Mouse (Mus musculus) hindbrain, embryonic 11.5 days (tissue): ENCODE data around the gene Ctbp1. TPM values are rescaled to one million over a fixed set of nuclear protein-coding genes. Genes with fewer than 3 reads are reported as not detected.

Experiments used
- ATAC-seq: fragments of 200-750 bp; cut with Nextera tagmentation; 2 replicates; pipeline ENCODE4 v1.8.0; 2017; ENCODE audit warnings: mild to moderate bottlenecking, moderate TSS enrichment, moderate library complexity; ENCODE audit not compliant: low FRiP score
- DNase-seq: peaks from one replicate; pipeline ENCODE4 v3.0.0-alpha.2; 2015; ENCODE audit warnings: low spot score
- H3K27ac ChIP-seq: fragments of 300-500 bp; sonication (generic); 2 replicates; pipeline ENCODE4 v1.5.1; 2014; ENCODE audit warnings: mild to moderate bottlenecking, low read depth, low read length
- H3K27me3 ChIP-seq: fragments of 300-500 bp; sonication (generic); 2 replicates; pipeline ENCODE4 v1.6.1; 2014; ENCODE audit warnings: mild to moderate bottlenecking, low read length, moderate library complexity, mixed read lengths; ENCODE audit not compliant: control insufficient read depth, insufficient read depth
- H3K36me3 ChIP-seq: fragments of 300-500 bp; sonication (generic); 2 replicates; pipeline ENCODE4 v1.6.1; 2014; ENCODE audit warnings: mild to moderate bottlenecking, low read length, moderate library complexity, mixed read lengths; ENCODE audit not compliant: control insufficient read depth, insufficient read depth
- H3K4me1 ChIP-seq: fragments of 300-500 bp; sonication (generic); replicated peaks from 2 replicates; pipeline ENCODE4 v1.6.1; 2014; ENCODE audit warnings: low read length, mixed read lengths; ENCODE audit not compliant: control insufficient read depth, insufficient read depth
- H3K4me2 ChIP-seq: fragments of 300-500 bp; sonication (generic); replicated peaks from 2 replicates; pipeline ENCODE4 v1.6.1; 2014; ENCODE audit warnings: mild to moderate bottlenecking, low read depth, low read length
- H3K4me3 ChIP-seq: fragments of 300-500 bp; sonication (generic); 2 replicates; pipeline ENCODE4 v1.5.1; 2014; ENCODE audit warnings: low read depth, low read length
- H3K9ac ChIP-seq: fragments of 300-500 bp; sonication (generic); 2 replicates; pipeline ENCODE4 v1.6.1; 2014; ENCODE audit warnings: low read depth, low read length
- H3K9me3 ChIP-seq: fragments of 300-500 bp; sonication (generic); 2 replicates; pipeline ENCODE4 v1.6.1; 2016; ENCODE audit warnings: low read length; ENCODE audit not compliant: control insufficient read depth
- WGBS: fragments of 180-500 bp; shearing (Covaris S2); extraction: QIAGEN DNeasy Blood & Tissue Kit; methylation state at CpG from one replicate; pipeline ENCODE4 v1.1.7; 2014; 5-methylcytosine and 5-hydroxymethylcytosine counted together
- polyA plus RNA-seq: library from polyadenylated mRNA; unstranded; fragments of >200 nt; fragmentation: Nextera tagmentation; extraction: Ambion mirVana; gene quantifications from 2 replicates; pipeline ENCODE4 v1.2.1, GENCODE M21; 2014

Gene Ctbp1
- polyA plus RNA-seq, 1 experiment from 2014 or later, result 456 TPM

DNA sequence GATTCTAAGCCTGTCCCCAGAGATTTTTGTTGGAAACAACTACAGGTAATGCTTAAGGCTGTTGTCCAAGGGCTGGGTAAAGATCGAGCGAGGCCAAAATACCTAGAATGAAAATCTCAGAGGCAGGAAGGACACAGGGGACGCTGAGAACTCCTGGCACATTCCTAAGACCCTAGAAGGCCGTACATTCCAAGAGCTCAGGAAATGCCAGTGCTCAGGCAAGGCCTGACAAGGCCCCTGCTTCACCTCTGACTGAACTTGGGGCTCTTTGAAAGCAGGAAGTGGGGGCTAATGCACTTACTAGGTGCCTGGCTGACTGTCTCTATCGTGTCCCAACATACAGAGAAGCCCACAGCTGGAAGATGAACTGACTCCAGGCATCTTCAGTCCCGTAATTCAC is 52.4 kb downstream of the Ctbp1 start:
- 55% methylated on average over 6 of the region's 6 CpGs for WGBS
- ATAC-seq, result no peak
- no peaks in the 10 kb centered on the region for H3K9me3 ChIP-seq
- no peaks in the 10 kb centered on the region for H3K27me3 ChIP-seq
- H3K9ac ChIP-seq, result no peak overlapping the region
- no peak overlapping the region for H3K4me3 ChIP-seq
- H3K4me1 ChIP-seq, result no peaks in the 10 kb centered on the region; the same call in 1 of the 2 replicates
- no peak overlapping the region for H3K27ac ChIP-seq
- no peaks in the 10 kb centered on the region for H3K36me3 ChIP-seq
- DNase-seq, result no peak
- no peak overlapping the region for H3K4me2 ChIP-seq

DNA sequence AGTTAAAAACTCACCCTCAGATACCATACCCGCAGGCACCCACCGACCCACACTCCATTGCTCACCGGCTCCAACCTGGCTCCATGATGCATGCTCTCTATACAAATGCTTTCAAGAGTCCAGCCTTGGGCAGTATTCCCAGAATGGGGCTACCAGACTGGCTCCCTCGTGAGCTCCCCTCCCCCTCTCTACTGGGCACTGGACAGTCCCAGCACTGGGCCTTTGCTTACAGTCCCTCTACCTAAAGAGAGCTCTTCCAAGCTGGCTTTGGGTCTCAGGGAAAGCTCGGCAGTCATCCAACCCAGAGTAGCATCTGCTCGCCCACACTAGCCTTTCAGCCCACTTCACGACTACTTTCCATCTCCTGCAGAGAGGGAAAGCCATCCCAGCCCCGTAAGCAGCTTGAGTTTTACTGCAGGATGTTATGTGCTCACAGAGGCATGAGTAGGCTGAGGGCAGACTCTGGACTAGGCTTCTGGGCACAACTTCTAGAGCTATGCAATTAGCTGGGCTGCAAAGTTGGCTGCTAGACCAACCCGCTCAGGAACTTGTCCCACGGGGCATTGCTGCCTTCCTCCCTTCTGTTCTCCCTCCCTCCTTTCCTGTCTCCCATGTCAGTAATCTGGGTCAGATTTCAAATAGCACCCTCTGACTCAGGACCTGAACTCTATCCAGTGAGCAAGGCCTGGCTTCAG is 54.3 kb downstream of the Ctbp1 start:
- Histone ChIP-seq H3K27ac (no peak overlapping the region), H3K4me2 (no peak overlapping the region), H3K27me3 (no peaks in the 10 kb centered on the region), H3K9me3 (no peaks in the 10 kb centered on the region), H3K9ac (no peak overlapping the region), H3K36me3 (no peaks in the 10 kb centered on the region), H3K4me3 (no peak overlapping the region), H3K4me1 (no peaks in the 10 kb centered on the region; the same call in 1 of the 2 replicates)
- WGBS, result 78% methylated on average over 10 of the region's 10 CpGs
- DNase-seq, result no peak
- no peak for ATAC-seq

DNA sequence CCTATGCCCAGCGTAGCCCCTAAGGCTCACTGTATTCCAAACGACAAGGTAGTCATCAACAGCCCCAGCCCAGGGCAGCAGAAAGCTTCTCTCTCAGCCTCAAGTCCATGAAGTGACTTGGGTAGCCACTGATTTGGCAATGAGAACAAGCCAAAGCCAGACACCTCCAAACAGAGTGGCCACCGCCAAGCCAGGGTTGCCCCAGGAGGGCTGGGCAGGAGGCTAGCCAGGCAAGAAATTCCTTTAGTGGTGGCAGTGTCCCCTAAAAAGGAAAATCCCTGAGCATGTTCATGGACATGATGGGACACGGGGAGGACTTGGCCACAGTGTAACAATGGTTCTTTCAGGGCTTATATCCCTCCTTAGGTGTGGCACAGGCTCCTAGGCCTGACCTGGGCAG is 55.0 kb downstream of the Ctbp1 start:
- Histone ChIP-seq H3K9ac (no peak overlapping the region), H3K27me3 (no peaks in the 10 kb centered on the region), H3K27ac (no peak overlapping the region), H3K4me2 (no peak overlapping the region), H3K4me3 (no peak overlapping the region), H3K4me1 (no peaks in the 10 kb centered on the region; the same call in 1 of the 2 replicates), H3K36me3 (no peaks in the 10 kb centered on the region), H3K9me3 (no peaks in the 10 kb centered on the region)
- ATAC-seq (no peak), DNase-seq (no peak)
- WGBS, result 93% methylated on average over 4 of the region's 4 CpGs

DNA sequence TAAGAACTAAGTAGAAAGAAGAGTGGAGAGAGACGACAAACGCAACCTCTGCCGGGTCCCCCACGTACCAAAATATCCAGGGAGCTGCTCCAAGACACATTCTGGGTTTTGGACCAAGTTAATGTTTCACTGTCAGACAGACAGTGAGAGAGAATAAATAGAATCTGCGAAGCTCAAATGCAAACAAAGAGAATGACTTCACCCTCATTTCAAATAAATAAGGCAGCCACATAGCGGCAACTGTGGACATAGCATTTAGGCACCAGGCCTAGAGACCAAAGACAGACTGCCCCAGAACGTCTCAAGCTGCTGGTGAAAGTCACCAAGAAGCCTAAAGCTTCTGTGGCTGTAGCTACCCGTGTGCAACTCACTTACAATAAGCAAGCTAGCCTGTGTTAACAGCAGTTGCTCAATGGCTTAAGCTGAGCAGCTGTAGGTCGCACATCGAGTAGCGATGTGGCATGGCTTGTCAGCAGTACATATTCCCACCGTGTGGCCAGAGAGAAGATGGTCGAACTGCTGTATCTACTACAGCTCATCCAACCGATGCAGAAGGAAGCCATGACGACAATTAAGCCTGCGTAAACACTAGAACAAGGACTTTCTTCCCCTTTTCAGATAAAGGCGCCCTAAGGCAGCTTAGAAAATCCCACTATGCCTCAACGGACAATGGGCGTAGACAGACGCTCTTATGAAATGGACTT is 55.9 kb downstream of the Ctbp1 start:
- Histone ChIP-seq H3K9ac (no peak overlapping the region), H3K4me1 (no peaks in the 10 kb centered on the region; the same call in 1 of the 2 replicates), H3K36me3 (no peaks in the 10 kb centered on the region), H3K27ac (no peak overlapping the region), H3K4me3 (no peak overlapping the region), H3K4me2 (no peak overlapping the region), H3K27me3 (no peaks in the 10 kb centered on the region), H3K9me3 (no peaks in the 10 kb centered on the region)
- ATAC-seq, result no peak
- DNase-seq, result no peak
- 76% methylated on average over 20 of the region's 20 CpGs for WGBS

DNA sequence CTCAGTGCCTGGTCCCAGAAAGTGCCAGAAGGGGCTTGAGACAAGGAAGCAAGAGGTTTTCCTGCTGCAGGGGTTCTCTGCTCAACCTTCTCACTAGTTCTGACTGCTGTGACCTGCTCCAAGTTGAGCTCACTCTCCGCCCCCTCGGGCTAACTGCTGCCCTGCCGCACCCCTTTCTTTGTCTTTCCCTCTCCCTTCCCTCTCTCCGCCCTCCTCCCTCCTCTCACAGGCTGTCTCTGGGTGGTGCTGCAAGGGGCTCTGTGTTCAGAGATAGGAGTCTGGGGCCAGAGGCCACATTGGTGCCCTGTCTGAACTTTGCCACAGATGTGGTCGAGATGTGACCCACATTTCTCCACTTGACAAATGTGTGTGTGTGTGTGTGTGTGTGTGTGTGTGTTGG is 56.7 kb downstream of the Ctbp1 start, which contains the start of gene Spon2:
Gene Spon2 (minus strand): TSS at position 375 of the 400 bp plus-strand sequence.
- Histone ChIP-seq H3K27me3 (no peaks in the 10 kb centered on the region), H3K9me3 (no peaks in the 10 kb centered on the region), H3K4me1 (no peaks in the 10 kb centered on the region; the same call in 1 of the 2 replicates), H3K27ac (no peak within 1 kb of the TSS), H3K9ac (no peak within 1 kb of the TSS), H3K4me2 (no peak within 1 kb of the TSS), H3K36me3 (no peaks in the 10 kb centered on the region), H3K4me3 (no peak within 1 kb of the TSS)
- no peak for DNase-seq
- ATAC-seq, result no peak
- WGBS, result 15% methylated on average over 5 of the region's 5 CpGs

DNA sequence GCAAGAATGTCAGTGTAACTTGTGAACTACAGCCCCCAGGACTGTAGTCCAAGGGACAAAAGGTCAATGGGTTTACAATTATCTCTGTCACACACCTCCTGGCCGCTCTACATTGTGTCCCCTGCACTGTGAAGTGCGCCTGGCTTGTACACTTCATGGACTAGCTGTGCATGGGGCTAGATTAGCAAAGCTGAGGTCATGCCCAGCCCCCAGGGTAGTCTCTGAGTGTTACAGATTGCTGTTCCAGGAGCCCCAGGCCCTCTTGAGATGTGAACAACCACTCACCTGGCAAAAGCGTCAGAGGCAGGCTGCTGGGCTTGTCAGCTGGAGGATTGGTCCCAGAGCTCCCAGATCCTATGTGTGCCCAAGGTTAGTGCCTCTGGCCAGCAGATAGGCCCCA is 57.1 kb downstream of the Ctbp1 start:
- DNase-seq (no peak), ATAC-seq (no peak)
- Histone ChIP-seq H3K9me3 (no peaks in the 10 kb centered on the region), H3K4me3 (no peak overlapping the region), H3K9ac (no peak overlapping the region), H3K36me3 (no peaks in the 10 kb centered on the region), H3K4me2 (no peak overlapping the region), H3K27me3 (no peaks in the 10 kb centered on the region), H3K4me1 (no peaks in the 10 kb centered on the region; the same call in 1 of the 2 replicates), H3K27ac (no peak overlapping the region)
- WGBS, result 54% methylated on average over 3 of the region's 3 CpGs

DNA sequence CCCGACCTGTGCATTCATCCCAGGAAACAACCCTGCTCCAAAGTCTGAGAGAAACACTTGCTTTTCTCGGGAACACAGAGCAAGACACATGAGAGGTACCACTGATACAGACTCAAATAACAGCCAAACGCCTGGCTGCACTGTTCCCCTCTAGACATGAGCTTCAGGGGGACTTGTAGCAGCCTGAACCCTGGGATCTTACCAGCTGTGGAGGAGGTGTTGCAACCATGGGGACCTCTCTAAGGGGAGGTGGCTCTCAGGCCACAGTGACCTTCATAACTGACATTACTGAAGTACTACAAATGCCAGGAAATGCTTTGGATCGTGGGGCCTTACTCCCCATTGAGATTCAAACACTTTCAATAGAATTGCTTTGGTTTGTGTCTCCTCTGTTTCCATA is 60.1 kb downstream of the Ctbp1 start:
- no peaks in the 10 kb centered on the region for H3K9me3 ChIP-seq
- no peaks in the 10 kb centered on the region for H3K36me3 ChIP-seq
- DNase-seq (no peak), ATAC-seq (no peak)
- no peak overlapping the region for H3K9ac ChIP-seq
- no peaks in the 10 kb centered on the region for H3K27me3 ChIP-seq
- no peaks in the 10 kb centered on the region; the same call in 1 of the 2 replicates for H3K4me1 ChIP-seq
- WGBS, result 72% methylated on average over 4 of the region's 4 CpGs
- H3K27ac ChIP-seq, result no peak overlapping the region
- H3K4me3 ChIP-seq, result no peak overlapping the region
- no peak overlapping the region for H3K4me2 ChIP-seq

DNA sequence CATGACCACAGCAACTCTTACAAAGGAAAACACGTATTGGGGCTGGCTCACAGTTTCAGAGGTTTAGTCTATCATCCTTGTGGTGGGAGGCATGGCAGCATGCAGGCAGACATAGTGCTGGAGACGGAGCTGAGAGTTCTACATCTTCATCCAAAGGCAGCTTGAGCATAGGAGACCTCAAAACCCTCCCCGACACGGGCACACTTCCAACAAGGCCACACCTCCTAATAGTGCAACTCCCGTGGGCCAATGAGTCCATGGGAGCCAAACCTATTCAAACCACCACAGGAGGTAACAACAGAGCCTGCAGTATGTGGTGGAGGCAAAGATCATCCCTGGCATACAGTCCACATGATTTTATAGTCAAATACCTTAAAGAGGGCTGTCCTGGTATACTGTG is 63.5 kb downstream of the Ctbp1 start:
- WGBS, result 91% methylated on average over 5 of the region's 5 CpGs
- ATAC-seq (no peak), DNase-seq (no peak)
- Histone ChIP-seq H3K36me3 (no peaks in the 10 kb centered on the region), H3K27ac (no peak overlapping the region), H3K4me2 (no peak overlapping the region), H3K4me3 (no peak overlapping the region), H3K4me1 (no peaks in the 10 kb centered on the region), H3K9me3 (no peaks in the 10 kb centered on the region), H3K27me3 (no peaks in the 10 kb centered on the region), H3K9ac (no peak overlapping the region)

DNA sequence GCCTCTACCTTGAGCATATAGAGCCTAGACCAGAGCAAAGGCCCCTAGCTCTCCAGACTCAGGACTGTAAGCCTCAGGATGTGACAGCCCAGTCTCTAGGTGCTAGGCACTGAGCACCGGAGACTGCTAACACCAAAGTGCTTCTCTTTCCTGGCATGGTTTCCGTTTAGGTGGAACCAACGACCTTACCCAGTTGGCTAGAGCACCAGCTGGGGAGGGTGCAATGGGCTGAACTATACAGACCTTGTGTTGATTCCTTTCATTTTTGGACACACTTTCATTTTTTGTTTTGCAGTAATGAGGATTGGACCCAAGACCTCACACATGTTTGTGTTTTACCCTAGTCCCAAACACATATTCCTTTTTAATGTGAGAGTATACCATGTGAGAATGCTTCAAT is 64.3 kb downstream of the Ctbp1 start:
- DNase-seq (no peak), ATAC-seq (no peak)
- Histone ChIP-seq H3K27me3 (no peaks in the 10 kb centered on the region), H3K4me2 (no peak overlapping the region), H3K4me3 (no peak overlapping the region), H3K4me1 (no peaks in the 10 kb centered on the region), H3K9ac (no peak overlapping the region), H3K27ac (no peak overlapping the region), H3K36me3 (no peaks in the 10 kb centered on the region), H3K9me3 (no peaks in the 10 kb centered on the region)
- 92% methylated on average over 3 of the region's 3 CpGs for WGBS
